Mouse (Mus musculus) hindbrain, embryonic 16.5 days (tissue): ENCODE results near the gene Kctd20. TPM values are rescaled to one million over a fixed set of nuclear protein-coding genes. Genes with fewer than 3 reads are reported as not detected.

Experiments
- ATAC-seq: fragments of 200-750 bp; cut with Nextera tagmentation; 2 replicates; pipeline ENCODE4 v1.8.0; 2017; ENCODE audit warnings: moderate TSS enrichment, moderate library complexity
- H3K27ac ChIP-seq: fragments of 300-500 bp; sonication (generic); 2 replicates; pipeline ENCODE4 v1.5.1; 2014; ENCODE audit warnings: low read depth, mild to moderate bottlenecking, control low read depth, low read length, moderate library complexity
- H3K27me3 ChIP-seq: fragments of 300-500 bp; sonication (generic); replicated peaks from 2 replicates; pipeline ENCODE4 v1.6.1; 2014; ENCODE audit warnings: low read length; ENCODE audit not compliant: control insufficient read depth, insufficient read depth
- H3K36me3 ChIP-seq: fragments of 300-500 bp; sonication (generic); 2 replicates; pipeline ENCODE4 v1.6.1; 2014; ENCODE audit warnings: mild to moderate bottlenecking, low read length, moderate library complexity, mixed read lengths; ENCODE audit not compliant: control insufficient read depth, insufficient read depth
- H3K4me1 ChIP-seq: fragments of 300-500 bp; sonication (generic); 2 replicates; pipeline ENCODE4 v1.6.1; 2014; ENCODE audit warnings: low read depth, low read length; ENCODE audit not compliant: control insufficient read depth, insufficient read depth
- H3K4me2 ChIP-seq: fragments of 300-500 bp; sonication (generic); 2 replicates; pipeline ENCODE4 v1.6.1; 2014; ENCODE audit warnings: mild to moderate bottlenecking, low read length, control low read depth, moderate library complexity
- H3K4me3 ChIP-seq: fragments of 300-500 bp; sonication (generic); 2 replicates; pipeline ENCODE4 v1.5.1; 2014; ENCODE audit warnings: mild to moderate bottlenecking, low read length, control low read depth, moderate library complexity
- H3K9ac ChIP-seq: fragments of 300-500 bp; sonication (generic); 2 replicates; pipeline ENCODE4 v1.6.1; 2014; ENCODE audit warnings: low read depth, mild to moderate bottlenecking, control low read depth, low read length, moderate library complexity
- H3K9me3 ChIP-seq: fragments of 300-500 bp; sonication (generic); 2 replicates; pipeline ENCODE4 v1.6.1; 2014; ENCODE audit warnings: mild to moderate bottlenecking, low read length, moderate library complexity; ENCODE audit not compliant: control insufficient read depth
- WGBS: fragments of 180-500 bp; shearing (Covaris S2); extraction: QIAGEN DNeasy Blood & Tissue Kit; methylation state at CpG from one replicate; pipeline ENCODE4 v1.1.7; 2014; 5-methylcytosine and 5-hydroxymethylcytosine counted together
- polyA plus RNA-seq: library from polyadenylated mRNA; unstranded; fragments of >200 nt; fragmentation: Nextera tagmentation; extraction: Ambion mirVana; gene quantifications from 2 replicates; pipeline ENCODE4 v1.2.1, GENCODE M21; 2015

Kctd20 gene
- polyA plus RNA-seq, 1 experiment from 2014 or later: 76.5 TPM

- peak overlapping the region; percentile 95 for H3K9ac ChIP-seq
- no peaks in the 10 kb centered on the region for H3K36me3 ChIP-seq
- under 1% methylated on average over 19 of the region's 19 CpGs for WGBS
- H3K27ac ChIP-seq: peak overlapping the region; percentile 93
- no peak; the same call in 1 of the 2 replicates for ATAC-seq
- H3K9me3 ChIP-seq: no peaks in the 10 kb centered on the region
- H3K27me3 ChIP-seq: no peaks in the 10 kb centered on the region
- peak overlapping the region; percentile 82 for H3K4me3 ChIP-seq
- peak overlapping the region; percentile 64 for H3K4me2 ChIP-seq
- H3K4me1 ChIP-seq: peaks cover 14% of the 10 kb centered on the region
Measured at GRCm38 (mm10) chr17:29007243-29007640, 55.5 kb downstream of the Kctd20 start.

- no peaks in the 10 kb centered on the region for H3K9me3 ChIP-seq
- H3K27ac ChIP-seq: peak within 1 kb of the TSS; percentile 93
- H3K9ac ChIP-seq: peak within 1 kb of the TSS; percentile 95
- no peaks in the 10 kb centered on the region for H3K27me3 ChIP-seq
- under 1% methylated on average over 56 of the region's 65 CpGs for WGBS
- peak within 1 kb of the TSS; percentile 82 for H3K4me3 ChIP-seq
- peak; percentile 93 for ATAC-seq
- H3K36me3 ChIP-seq: no peaks in the 10 kb centered on the region
- H3K4me1 ChIP-seq: peaks cover 14% of the 10 kb centered on the region
- H3K4me2 ChIP-seq: peak within 1 kb of the TSS; percentile 64
Measured at GRCm38 (mm10) chr17:29007641-29008325, 56.0 kb downstream of the Kctd20 start, which contains the start of gene Stk38. TSS of gene Stk38 (minus strand) at chr17:29007995.

GRCm38 (mm10) chr17:29008326-29008650, 56.5 kb downstream of the Kctd20 start:
- no peak for ATAC-seq
- 11% methylated on average over 8 of the region's 8 CpGs for WGBS
- Histone ChIP-seq H3K36me3 (no peaks in the 10 kb centered on the region), H3K27me3 (no peaks in the 10 kb centered on the region), H3K4me2 (peak overlapping the region; percentile 64), H3K9ac (peak overlapping the region; percentile 95), H3K9me3 (no peaks in the 10 kb centered on the region), H3K27ac (peak overlapping the region; percentile 93), H3K4me1 (peaks cover 14% of the 10 kb centered on the region), H3K4me3 (peak overlapping the region; percentile 82)

GRCm38 (mm10) chr17:29009181-29009580, 57.4 kb downstream of the Kctd20 start:
- H3K9me3 ChIP-seq: no peaks in the 10 kb centered on the region
- no peak overlapping the region for H3K4me2 ChIP-seq
- no peaks in the 10 kb centered on the region for H3K36me3 ChIP-seq
- WGBS: 87% methylated on average over 4 of the region's 4 CpGs
- ATAC-seq: no peak
- peaks cover 14% of the 10 kb centered on the region for H3K4me1 ChIP-seq
- no peak overlapping the region for H3K27ac ChIP-seq
- no peak overlapping the region for H3K9ac ChIP-seq
- no peaks in the 10 kb centered on the region for H3K27me3 ChIP-seq
- no peak overlapping the region for H3K4me3 ChIP-seq

- no peak overlapping the region for H3K9ac ChIP-seq
- ATAC-seq: no peak
- H3K27me3 ChIP-seq: no peaks in the 10 kb centered on the region
- no peak overlapping the region for H3K4me2 ChIP-seq
- H3K4me1 ChIP-seq: no peaks in the 10 kb centered on the region
- H3K27ac ChIP-seq: no peak overlapping the region
- no peaks in the 10 kb centered on the region for H3K9me3 ChIP-seq
- H3K4me3 ChIP-seq: no peak overlapping the region
- H3K36me3 ChIP-seq: no peaks in the 10 kb centered on the region
Measured at GRCm38 (mm10) chr17:29014235-29014634, 62.5 kb downstream of the Kctd20 start.

- Histone ChIP-seq H3K27me3 (no peaks in the 10 kb centered on the region), H3K9ac (no peak overlapping the region), H3K4me3 (no peak overlapping the region), H3K27ac (no peak overlapping the region), H3K4me2 (no peak overlapping the region), H3K4me1 (no peaks in the 10 kb centered on the region), H3K9me3 (no peaks in the 10 kb centered on the region), H3K36me3 (no peaks in the 10 kb centered on the region)
- no peak for ATAC-seq
- WGBS: 26% methylated on average over 2 of the region's 2 CpGs
Measured at GRCm38 (mm10) chr17:29015638-29016037, 63.9 kb downstream of the Kctd20 start.

GRCm38 (mm10) chr17:29016705-29017104, 65.0 kb downstream of the Kctd20 start:
- Histone ChIP-seq H3K27me3 (no peaks in the 10 kb centered on the region), H3K9me3 (no peaks in the 10 kb centered on the region), H3K9ac (no peak overlapping the region), H3K4me3 (no peak overlapping the region), H3K4me1 (no peaks in the 10 kb centered on the region), H3K4me2 (no peak overlapping the region), H3K36me3 (no peaks in the 10 kb centered on the region), H3K27ac (no peak overlapping the region)
- ATAC-seq: no peak
- WGBS: 85% methylated on average over 4 of the region's 4 CpGs

GRCm38 (mm10) chr17:29018292-29018984, 66.7 kb downstream of the Kctd20 start:
- 47% methylated on average over 11 of the region's 11 CpGs for WGBS
- no peaks in the 10 kb centered on the region for H3K9me3 ChIP-seq
- no peaks in the 10 kb centered on the region for H3K27me3 ChIP-seq
- H3K4me1 ChIP-seq: no peaks in the 10 kb centered on the region
- H3K36me3 ChIP-seq: no peaks in the 10 kb centered on the region
- no peak overlapping the region for H3K27ac ChIP-seq
- ATAC-seq: no peak
- no peak overlapping the region for H3K4me3 ChIP-seq
- no peak overlapping the region for H3K4me2 ChIP-seq
- H3K9ac ChIP-seq: no peak overlapping the region
